Mouse (Mus musculus): ENCODE measurements at regions not wholly inside any gene's neighbourhood (a gene's known extent, or its start where the extent isn't known, plus 50 kb on each side); places are given as distances from the start of the nearest gene placed in this dataset.
A peak's percentile ranks its signal among the peaks of the same experiment; 100 is the strongest.

- no peak for DNase-seq
Measured at GRCm38 (mm10) chr11:111450811-111451494, 385.0 kb downstream of the Kcnj2 start.

DNA sequence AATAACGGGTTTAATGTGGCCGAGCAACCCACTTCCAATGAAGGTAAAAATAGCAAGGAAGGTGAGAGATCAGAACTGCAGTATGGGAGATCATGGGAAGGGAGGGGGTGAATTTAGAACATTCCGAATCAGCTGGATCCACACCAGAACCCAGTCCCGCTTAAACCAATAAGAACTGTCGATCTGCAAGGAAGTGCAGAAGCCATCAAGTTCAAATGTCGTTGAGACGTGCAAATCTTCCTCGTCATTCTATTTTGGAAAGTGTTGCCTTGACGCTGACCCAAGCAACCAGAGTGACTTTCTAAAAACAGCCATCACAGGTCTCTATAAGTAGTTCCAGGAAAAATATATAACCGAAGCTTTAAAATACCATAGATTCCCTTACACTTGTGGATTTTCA is 394.1 kb downstream of the Kcnj2 start:
- no peak for DNase-seq

DNA sequence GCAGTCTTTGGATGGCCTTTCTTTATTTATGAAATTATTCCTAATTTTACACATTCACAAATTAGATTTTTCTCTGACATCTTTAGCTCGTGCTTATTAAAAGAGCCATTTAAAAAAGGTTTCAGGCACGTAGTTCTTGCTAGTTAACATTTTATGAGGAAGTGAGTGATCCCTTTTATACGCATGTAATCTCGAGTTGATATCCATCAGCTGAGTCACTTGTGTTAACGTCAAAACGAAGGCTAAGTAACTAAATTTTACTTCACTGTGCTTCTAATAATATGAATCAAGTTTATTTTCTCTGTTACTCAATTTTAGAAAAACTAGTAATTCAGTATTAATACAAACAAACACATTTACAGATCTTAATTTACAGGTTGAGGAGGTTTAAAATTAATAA is 419.0 kb downstream of the Kcnj2 start:
- DNase-seq: no peak

DNA sequence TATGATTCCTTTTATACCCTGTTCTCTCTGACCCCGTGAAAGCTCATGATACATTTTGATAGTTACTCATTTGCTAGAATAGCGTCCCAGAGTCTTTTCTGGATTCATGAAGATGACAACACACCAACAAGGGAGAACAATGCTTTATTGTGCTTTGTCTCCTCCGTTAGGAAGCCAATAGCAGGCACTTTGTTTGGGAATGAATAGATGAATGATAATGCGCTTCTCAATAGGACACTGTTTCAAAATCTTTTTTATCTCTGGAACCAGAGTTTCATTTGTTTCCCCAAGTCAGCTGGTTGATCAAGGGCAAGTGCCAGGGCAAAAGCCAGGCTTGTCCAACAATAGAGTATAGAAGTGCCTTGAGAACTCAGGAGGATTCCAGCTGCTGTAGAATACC is 446.5 kb downstream of the Kcnj2 start:
- no peak for DNase-seq

DNA sequence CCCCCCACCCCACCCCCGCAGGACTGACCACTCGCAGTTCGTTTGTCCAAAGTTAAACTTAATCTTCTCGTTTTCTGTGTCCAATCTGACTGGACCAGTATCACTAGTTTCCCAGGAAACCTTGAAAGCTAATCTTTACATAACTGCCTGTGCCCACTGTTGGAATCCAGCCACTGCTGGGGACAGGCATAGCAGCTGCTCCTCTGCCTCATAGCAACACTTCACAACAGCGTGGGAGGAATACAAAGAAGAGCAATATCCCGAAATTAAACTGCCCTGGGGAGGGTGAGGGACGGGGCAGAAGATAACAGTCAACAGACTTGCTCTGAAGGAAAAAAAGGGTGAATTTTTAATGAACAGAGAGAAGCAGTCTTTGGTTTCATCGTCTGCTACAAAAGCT is 456.8 kb downstream of the Kcnj2 start:
- DNase-seq: no peak

DNA sequence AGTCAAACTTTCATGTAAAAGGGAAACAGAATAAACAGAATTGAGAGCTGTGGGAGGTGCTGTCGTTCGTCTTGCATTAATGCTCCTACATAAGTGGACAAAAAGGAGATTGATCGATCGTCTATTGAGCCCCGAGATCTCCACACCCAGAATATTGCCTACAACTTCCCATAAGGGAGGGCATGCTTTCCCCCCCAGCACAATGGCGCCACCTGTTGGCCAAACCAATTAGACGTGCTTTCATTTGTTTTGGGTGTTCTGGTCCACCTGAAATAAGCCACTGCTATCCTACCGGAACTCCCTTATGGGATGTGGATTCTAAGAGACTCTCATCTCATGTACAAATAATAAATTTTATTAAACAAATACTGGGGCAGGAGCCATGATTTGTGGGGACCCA is 457.5 kb downstream of the Kcnj2 start:
- DNase-seq: peak in 1 of 2 experiments; percentile 61

GRCm38 (mm10) chr11:111526010-111526742 is 460.2 kb downstream of the Kcnj2 start:
- DNase-seq: no peak

- DNase-seq: no peak
Measured at GRCm38 (mm10) chr11:111529591-111529990, 463.6 kb downstream of the Kcnj2 start.

GRCm38 (mm10) chr11:111530912-111531311 is 464.9 kb downstream of the Kcnj2 start:
- no peak for DNase-seq

DNA sequence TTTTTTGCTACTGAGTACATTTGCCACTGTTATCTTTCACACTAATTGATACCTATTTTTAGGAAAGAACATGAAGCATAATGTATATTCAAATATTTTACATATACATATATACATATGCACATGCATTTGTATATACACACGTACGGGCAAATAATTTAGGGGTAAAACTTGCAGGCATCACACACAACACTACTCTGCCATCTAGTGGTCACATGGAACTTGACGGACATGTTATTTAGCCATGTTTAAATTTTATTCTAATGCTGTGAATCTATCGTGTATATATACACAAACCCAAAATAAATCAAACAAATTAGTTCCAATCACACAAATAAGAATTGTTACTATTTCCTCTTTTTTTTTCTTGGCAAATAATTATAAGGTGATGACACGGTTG is 466.5 kb downstream of the Kcnj2 start:
- peak in 1 of 2 experiments; percentile 9 for DNase-seq

- DNase-seq: peak in 1 of 2 experiments; percentile 48
Measured at GRCm38 (mm10) chr11:111536040-111536836, 470.3 kb downstream of the Kcnj2 start.

GRCm38 (mm10) chr11:111537654-111538053 is 471.7 kb downstream of the Kcnj2 start:
- DNase-seq: peak in 1 of 2 experiments; percentile 66

DNA sequence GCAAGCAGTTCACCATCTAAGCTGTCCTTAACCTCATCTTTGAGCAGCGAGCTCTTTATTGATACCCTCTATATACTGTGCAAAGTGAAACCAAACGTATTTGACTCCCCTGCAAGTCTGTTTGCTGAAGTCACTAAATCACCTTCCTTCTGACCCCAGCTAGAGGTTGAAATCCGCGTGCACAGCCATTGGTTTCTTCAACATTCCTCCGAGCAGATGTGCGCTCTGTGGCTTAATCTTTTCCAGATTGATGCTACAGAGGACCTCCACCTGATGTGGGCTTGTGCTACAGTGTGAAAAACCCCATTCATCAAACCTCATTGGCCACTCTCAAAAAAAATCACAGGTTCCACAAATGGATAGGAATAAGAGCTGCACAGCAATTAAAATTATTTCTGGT is 474.0 kb downstream of the Kcnj2 start:
- DNase-seq: no peak

- no peak for DNase-seq
Measured at GRCm38 (mm10) chr11:111545291-111545690, 479.3 kb downstream of the Kcnj2 start.

DNA sequence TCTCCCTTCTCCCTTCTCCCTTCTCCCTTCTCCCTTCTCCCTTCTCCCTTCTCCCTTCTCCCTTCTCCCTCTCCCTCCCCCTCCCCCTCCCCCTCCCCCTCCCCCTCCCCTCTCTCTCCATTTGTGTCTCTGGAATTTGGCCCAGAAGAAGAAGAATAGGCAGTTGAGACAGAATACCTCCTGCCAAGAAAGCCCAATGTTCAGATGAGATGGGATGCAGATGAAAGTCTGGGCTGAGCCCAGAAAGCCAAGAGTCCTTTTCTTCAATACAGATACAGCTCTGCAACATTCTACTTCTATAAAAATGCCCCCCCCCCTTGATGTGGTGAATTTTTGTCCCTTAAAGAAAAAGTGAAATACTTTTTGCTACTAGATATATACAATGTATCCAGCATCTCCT is 489.2 kb downstream of the Kcnj2 start:
- DNase-seq: no peak

DNA sequence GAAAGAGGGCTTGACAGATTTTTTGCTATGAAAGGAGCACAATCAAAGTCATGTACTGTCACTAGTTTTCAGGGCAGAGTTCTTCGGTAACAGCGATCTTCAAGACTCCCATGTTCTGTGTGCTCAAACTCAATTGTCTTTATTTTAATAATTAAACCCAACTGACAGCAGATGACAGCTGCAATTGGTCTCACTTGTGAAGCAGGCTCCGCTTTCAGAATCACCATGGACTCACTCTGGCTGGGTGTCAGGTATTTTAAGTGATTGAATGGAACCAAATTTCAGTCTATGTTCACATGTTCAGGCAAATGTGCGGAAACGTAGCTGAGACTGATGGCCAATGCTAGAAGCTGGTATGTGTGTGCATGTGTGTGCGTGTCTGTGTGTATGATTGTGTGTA is 489.7 kb downstream of the Kcnj2 start:
- no peak for DNase-seq

DNA sequence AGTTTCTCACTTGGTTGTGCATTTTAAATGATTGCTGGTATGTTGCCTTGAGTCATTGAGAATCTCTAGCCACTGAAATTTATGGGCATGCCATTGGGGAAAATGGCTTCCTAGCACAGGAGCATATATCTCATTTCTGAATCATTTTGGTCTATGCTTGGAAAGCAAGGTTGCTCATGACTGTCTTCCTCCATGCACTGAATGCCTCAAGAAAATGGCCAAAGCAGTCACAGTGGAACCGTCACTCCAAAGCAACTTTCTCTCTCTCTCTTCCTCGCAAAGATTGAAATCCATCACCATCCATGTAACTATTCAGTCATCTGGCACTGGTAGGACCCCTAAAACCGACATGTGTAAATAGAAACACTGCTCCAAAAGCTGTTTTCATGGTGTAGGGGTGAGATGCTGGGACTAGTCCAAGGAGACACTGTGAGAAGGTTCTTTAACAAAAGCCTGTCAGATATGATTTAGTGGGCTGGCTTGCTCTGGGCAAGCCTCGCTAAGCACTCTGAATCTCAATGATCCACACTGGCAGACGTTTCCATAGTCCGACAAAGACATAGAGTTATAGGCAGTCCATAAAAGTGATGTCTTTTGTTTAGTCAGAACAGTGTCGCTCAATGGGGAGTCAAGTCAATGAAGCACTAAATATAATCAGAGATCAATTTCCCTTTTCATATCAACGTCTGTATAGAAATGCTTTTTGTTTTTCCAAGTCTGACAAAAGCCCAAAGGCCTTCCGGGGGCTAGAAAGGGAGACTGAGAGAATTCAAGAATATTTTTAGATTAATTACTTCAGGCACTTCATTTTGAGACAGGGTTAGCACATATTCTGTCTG is 492.6 kb downstream of the Kcnj2 start:
- DNase-seq: no peak

GRCm38 (mm10) chr11:111563171-111563570 is 497.2 kb downstream of the Kcnj2 start:
- no peak for DNase-seq

- DNase-seq: no peak
Measured at GRCm38 (mm10) chr11:111568041-111568440, 502.1 kb downstream of the Kcnj2 start.

GRCm38 (mm10) chr11:111568876-111569275 is 502.9 kb downstream of the Kcnj2 start:
- no peak for DNase-seq

- no peak for DNase-seq
Measured at GRCm38 (mm10) chr11:111577883-111578282, 511.9 kb downstream of the Kcnj2 start.

- no peak for DNase-seq
Measured at GRCm38 (mm10) chr11:111582980-111583379, 517.0 kb downstream of the Kcnj2 start.

- DNase-seq: no peak
Measured at GRCm38 (mm10) chr11:111583606-111584005, 517.6 kb downstream of the Kcnj2 start.
